Mouse (Mus musculus): ENCODE measurements around the gene Calcb. TPM values are rescaled to one million over a fixed set of nuclear protein-coding genes. Genes with fewer than 3 reads are reported as not detected.
A peak's percentile ranks its signal among the peaks of the same experiment; 100 is the strongest.

Gene Calcb
- polyA plus RNA-seq, 1 experiment from 2014 or later, result not detected

- Histone ChIP-seq H3K4me2 (ENCODE audit: low read length) (no peak overlapping the region), H3K4me1 (replicated peaks; ENCODE audit: insufficient read depth, low read length) (no peaks in the 10 kb centered on the region), H3K9ac (ENCODE audit: low read depth, low read length) (no peak overlapping the region), H3K27me3 (ENCODE audit: insufficient read depth, low read length) (no peaks in the 10 kb centered on the region), H3K9me3 (replicated peaks; ENCODE audit: low read length) (no peaks in the 10 kb centered on the region), H3K36me3 (ENCODE audit: insufficient read depth, low read length) (no peaks in the 10 kb centered on the region), H3K27ac (no peak overlapping the region), H3K4me3 (replicated peaks; ENCODE audit: low read depth, low read length) (no peak overlapping the region)
- no peak for TF ChIP-seq CTCF (IDR thresholded peaks at IDR 0.05; ENCODE audit: low read depth)
- WGBS, result 87% methylated on average over 5 of the region's 5 CpGs
- DNase-seq (ENCODE audit: low spot score), result no peak
- no peak for ATAC-seq (replicated peaks; ENCODE audit: low FRiP score, low read depth)
These were observed 17.8 kb downstream of the Calcb start for GRCm38 (mm10) chr7:114736256-114736655.

GRCm38 (mm10) chr7:114738166-114738565, 19.7 kb downstream of the Calcb start:
- no peak overlapping the region for H3K4me3 ChIP-seq (replicated peaks; ENCODE audit: low read depth, low read length)
- DNase-seq (ENCODE audit: low spot score), result no peak
- no peak for TF ChIP-seq CTCF (IDR thresholded peaks at IDR 0.05; ENCODE audit: low read depth)
- no peak overlapping the region for H3K27ac ChIP-seq
- H3K4me2 ChIP-seq (ENCODE audit: low read length), result no peak overlapping the region
- no peak for ATAC-seq (replicated peaks; ENCODE audit: low FRiP score, low read depth)
- H3K4me1 ChIP-seq (replicated peaks; ENCODE audit: insufficient read depth, low read length), result no peaks in the 10 kb centered on the region
- no peaks in the 10 kb centered on the region for H3K27me3 ChIP-seq (ENCODE audit: insufficient read depth, low read length)
- H3K9ac ChIP-seq (ENCODE audit: low read depth, low read length), result no peak overlapping the region
- H3K9me3 ChIP-seq (replicated peaks; ENCODE audit: low read length), result no peaks in the 10 kb centered on the region
- H3K36me3 ChIP-seq (ENCODE audit: insufficient read depth, low read length), result no peaks in the 10 kb centered on the region

- ATAC-seq (replicated peaks; ENCODE audit: low FRiP score, low read depth), result no peak
- Histone ChIP-seq H3K9me3 (replicated peaks; ENCODE audit: low read length) (no peaks in the 10 kb centered on the region), H3K36me3 (ENCODE audit: insufficient read depth, low read length) (no peaks in the 10 kb centered on the region), H3K4me2 (ENCODE audit: low read length) (no peak overlapping the region), H3K9ac (ENCODE audit: low read depth, low read length) (no peak overlapping the region), H3K27ac (no peak overlapping the region), H3K27me3 (ENCODE audit: insufficient read depth, low read length) (no peaks in the 10 kb centered on the region), H3K4me1 (replicated peaks; ENCODE audit: insufficient read depth, low read length) (0 out of 2 replicates have a peak, but pooled peaks cover 4% of the 10 kb centered on the region), H3K4me3 (replicated peaks; ENCODE audit: low read depth, low read length) (no peak overlapping the region)
- WGBS, result 42% methylated on average over 6 of the region's 6 CpGs
- peak; percentile 28 for DNase-seq (ENCODE audit: low spot score)
- TF ChIP-seq CTCF (IDR thresholded peaks at IDR 0.05; ENCODE audit: low read depth), result peak; percentile 57
These were observed 22.1 kb downstream of the Calcb start for GRCm38 (mm10) chr7:114740360-114741165.

GRCm38 (mm10) chr7:114743022-114743780, 24.8 kb downstream of the Calcb start, which contains the start of gene Insc:
Gene Insc, plus strand, starts transcription at chr7:114743694.
- no peaks in the 10 kb centered on the region for H3K36me3 ChIP-seq (ENCODE audit: insufficient read depth, low read length)
- ATAC-seq (replicated peaks; ENCODE audit: low FRiP score, low read depth) (no peak), DNase-seq (ENCODE audit: low spot score) (no peak)
- WGBS, result 69% methylated on average over 5 of the region's 5 CpGs
- H3K4me3 ChIP-seq (replicated peaks; ENCODE audit: low read depth, low read length), result no peak within 1 kb of the TSS
- H3K9me3 ChIP-seq (replicated peaks; ENCODE audit: low read length), result no peaks in the 10 kb centered on the region
- no peak within 1 kb of the TSS for H3K27ac ChIP-seq
- 0 out of 2 replicates have a peak, but pooled peaks cover 5% of the 10 kb centered on the region for H3K4me1 ChIP-seq (replicated peaks; ENCODE audit: insufficient read depth, low read length)
- no peak within 1 kb of the TSS for H3K4me2 ChIP-seq (ENCODE audit: low read length)
- TF ChIP-seq CTCF (IDR thresholded peaks at IDR 0.05; ENCODE audit: low read depth), result no peak
- H3K27me3 ChIP-seq (ENCODE audit: insufficient read depth, low read length), result no peaks in the 10 kb centered on the region
- no peak within 1 kb of the TSS for H3K9ac ChIP-seq (ENCODE audit: low read depth, low read length)

GRCm38 (mm10) chr7:114744639-114745245, 26.3 kb downstream of the Calcb start:
- 56% methylated on average over 3 of the region's 3 CpGs for WGBS
- no peaks in the 10 kb centered on the region for H3K36me3 ChIP-seq (ENCODE audit: insufficient read depth, low read length)
- TF ChIP-seq CTCF (IDR thresholded peaks at IDR 0.05; ENCODE audit: low read depth), result no peak
- H3K9me3 ChIP-seq (replicated peaks; ENCODE audit: low read length), result no peaks in the 10 kb centered on the region
- H3K27me3 ChIP-seq (ENCODE audit: insufficient read depth, low read length), result no peaks in the 10 kb centered on the region
- no peak overlapping the region for H3K4me2 ChIP-seq (ENCODE audit: low read length)
- no peak overlapping the region for H3K4me3 ChIP-seq (replicated peaks; ENCODE audit: low read depth, low read length)
- DNase-seq (ENCODE audit: low spot score) (no peak), ATAC-seq (replicated peaks; ENCODE audit: low FRiP score, low read depth) (no peak)
- 0 out of 2 replicates have a peak, but pooled peaks cover 5% of the 10 kb centered on the region for H3K4me1 ChIP-seq (replicated peaks; ENCODE audit: insufficient read depth, low read length)
- no peak overlapping the region for H3K9ac ChIP-seq (ENCODE audit: low read depth, low read length)
- no peak overlapping the region for H3K27ac ChIP-seq

All from kidney, postnatal 0 days (tissue).